Mouse (Mus musculus) heart, adult 11 months (tissue): ENCODE data around the gene Tmem258.
A peak's percentile ranks its signal among the peaks of the same experiment; 100 is the strongest.
"Not testable (repeated sequence)": the region's sequence is repeated elsewhere in the genome, so short reads cannot be mapped to it uniquely, and the experiment has no call there.

Experiments used
- DNase-seq: peaks from one replicate; pipeline ENCODE4 v3.0.0; 2022

Tmem258 gene

GRCm38 (mm10) chr19:10203848-10204615, at the start of gene Tmem258, which contains the start of gene Fen1:
TSS of gene Tmem258 (plus strand) at chr19:10204014.
TSS of gene Fen1 (minus strand) at chr19:10204169.
- peak; percentile 99 for DNase-seq

GRCm38 (mm10) chr19:10157725-10158124, 46.1 kb upstream of the Tmem258 start:
- DNase-seq, result peak; percentile 30

DNA sequence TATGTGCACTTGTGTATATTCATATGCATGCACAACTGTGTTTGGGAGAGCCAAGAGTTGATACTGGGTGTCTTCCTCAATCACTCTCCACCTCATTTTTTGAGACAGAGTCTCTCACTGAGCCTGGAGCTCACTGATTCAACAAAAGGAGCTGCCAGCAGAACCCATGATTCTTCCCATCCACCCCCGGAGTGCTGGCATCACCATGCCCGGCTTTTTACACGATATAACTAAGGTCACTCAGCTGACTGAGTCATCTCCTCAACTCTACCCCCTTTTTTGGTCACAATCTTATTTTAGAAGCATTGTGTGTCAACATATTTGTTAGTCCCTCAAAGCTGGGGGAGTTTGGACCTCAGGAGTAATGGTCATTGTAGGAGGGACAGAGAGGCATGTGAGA, 39.9 kb upstream of the Tmem258 start:
- no peak for DNase-seq

DNA sequence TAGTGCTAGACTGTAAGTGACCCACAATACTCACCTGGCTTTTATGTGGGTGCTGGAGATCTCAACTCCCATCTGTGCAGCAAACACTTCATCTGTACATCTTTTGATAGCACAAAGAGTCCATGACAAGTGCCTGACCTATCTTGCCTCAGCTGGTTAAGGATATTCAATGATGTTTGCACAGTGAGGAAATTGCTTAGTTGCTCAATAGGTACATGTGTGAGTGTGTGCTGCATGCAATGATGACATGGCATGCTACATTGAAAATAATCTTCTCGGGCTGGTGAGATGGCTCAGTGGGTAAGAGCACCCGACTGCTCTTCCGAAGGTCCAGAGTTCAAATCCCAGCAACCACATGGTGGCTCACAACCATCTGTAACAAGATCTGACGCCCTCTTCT, 37.9 kb upstream of the Tmem258 start:
- DNase-seq, result not testable (repeated sequence)

GRCm38 (mm10) chr19:10167112-10167511, 36.7 kb upstream of the Tmem258 start:
- peak; percentile 68 for DNase-seq

GRCm38 (mm10) chr19:10167951-10168350, 35.9 kb upstream of the Tmem258 start:
- peak; percentile 23 for DNase-seq

GRCm38 (mm10) chr19:10168441-10168840, 35.4 kb upstream of the Tmem258 start:
- peak; percentile 4 for DNase-seq

GRCm38 (mm10) chr19:10169179-10169578, 34.6 kb upstream of the Tmem258 start:
- DNase-seq, result no peak

DNA sequence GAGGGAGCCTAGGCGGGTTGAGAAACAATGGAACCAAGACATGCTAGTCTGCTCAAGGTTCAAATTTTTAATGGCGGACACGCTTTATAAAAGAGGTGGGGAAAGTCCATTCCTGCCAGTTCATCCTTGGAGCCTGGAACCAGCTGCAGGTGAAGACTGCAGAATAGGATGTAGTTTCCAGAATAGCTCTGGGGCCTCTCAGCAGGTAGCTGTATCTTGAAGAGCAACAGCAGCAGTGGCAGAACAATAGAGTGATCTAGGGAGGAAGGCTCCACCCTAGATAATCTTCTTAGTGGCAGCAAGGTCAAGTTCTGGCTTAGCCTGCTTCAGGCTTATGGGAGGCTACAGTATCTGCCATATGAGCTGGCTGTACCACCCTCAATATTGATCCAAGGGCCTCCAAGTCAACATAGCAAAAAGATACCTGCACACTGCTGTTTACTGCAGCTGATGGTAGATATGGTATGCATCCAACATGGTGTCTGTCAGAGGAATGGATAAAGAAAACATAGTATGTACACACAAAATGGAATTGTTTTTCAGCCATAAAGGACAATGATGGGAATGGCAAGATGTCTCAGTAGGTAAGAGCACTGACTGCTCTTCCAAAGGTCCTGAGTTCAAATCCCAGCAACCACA, 34.0 kb upstream of the Tmem258 start:
- peak; percentile 24 for DNase-seq

GRCm38 (mm10) chr19:10170466-10170865, 33.3 kb upstream of the Tmem258 start:
- peak; percentile 23 for DNase-seq

GRCm38 (mm10) chr19:10171359-10171758, 32.5 kb upstream of the Tmem258 start:
- DNase-seq, result peak; percentile 35

DNA sequence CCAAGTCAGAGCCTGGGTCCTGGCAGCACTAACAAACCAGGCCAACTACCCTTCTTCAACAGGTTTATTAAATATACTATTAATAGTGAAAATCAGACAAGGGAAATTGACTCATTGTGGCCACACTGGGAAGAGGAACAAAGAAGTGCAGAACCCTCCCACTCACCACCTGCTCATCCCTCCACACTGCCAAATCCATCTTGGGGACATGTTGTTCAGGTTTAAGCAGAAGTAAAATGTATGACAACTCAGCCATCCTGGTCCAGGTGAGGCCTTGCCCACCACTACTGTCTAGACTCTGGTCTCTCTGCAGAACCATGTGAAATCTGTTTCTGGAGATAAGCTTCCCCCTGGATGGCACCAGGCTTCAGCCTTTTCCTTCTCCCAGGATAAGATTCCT, 32.0 kb upstream of the Tmem258 start:
- peak; percentile 83 for DNase-seq

DNA sequence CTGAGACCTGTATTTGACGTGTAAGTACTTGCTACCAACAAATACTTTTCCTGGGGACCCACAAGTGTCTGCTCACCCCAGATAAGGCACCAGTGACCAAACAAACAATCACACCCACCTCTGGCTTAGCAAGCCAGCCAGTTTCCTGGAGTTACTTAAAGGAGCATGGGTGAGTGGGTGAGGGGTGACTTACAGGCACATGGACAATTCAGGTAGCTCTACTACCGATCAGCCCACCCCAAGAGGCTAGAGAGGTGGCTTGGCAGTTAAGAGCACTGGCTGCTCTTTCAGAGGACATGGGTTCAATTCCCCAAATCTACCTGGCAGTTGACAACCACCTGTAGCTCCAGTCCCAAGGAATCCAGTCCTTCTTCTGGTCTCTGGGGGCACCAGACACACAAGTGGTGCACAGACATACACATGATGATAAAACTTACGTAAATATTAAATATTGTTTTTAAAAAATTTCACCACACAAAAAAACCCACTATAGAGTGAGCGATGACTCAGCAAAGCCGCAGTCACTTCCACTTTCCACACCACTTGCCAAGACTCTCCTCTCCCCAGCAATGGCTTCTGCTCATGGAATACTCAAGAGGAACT, 30.6 kb upstream of the Tmem258 start:
- DNase-seq, result peak; percentile 89

DNA sequence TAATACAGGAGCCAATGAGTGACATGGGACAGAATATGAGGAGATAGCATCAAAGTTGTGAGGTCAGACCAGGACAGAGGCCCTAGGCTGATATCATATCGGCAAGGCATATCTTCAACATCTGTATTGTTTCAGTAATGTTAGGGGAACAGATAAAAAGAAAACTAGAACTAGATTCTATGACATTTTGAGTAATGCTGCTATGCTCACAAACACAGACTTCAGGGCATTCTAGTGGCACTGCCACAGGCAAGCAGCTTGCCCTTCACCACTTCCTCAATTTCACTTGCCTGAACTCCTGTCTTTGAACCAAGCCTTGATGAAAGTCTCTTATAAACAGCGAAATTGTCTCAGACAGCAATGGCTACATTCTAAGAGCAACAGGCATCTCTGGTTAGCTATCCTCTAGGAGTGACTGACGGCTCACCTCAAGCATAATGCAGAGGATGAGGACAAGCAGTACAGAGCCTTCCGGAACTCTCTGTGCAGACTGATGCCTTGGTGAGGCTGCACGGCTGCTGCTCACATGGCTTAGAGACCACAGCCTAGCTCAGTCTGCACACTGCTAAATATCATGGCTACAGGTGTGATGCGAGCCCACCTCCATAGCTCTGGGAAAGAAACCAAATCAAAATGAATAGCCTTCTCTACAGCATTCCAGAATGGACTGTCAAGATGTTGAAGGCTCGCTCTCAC, 29.8 kb upstream of the Tmem258 start:
- DNase-seq, result peak; percentile 82

DNA sequence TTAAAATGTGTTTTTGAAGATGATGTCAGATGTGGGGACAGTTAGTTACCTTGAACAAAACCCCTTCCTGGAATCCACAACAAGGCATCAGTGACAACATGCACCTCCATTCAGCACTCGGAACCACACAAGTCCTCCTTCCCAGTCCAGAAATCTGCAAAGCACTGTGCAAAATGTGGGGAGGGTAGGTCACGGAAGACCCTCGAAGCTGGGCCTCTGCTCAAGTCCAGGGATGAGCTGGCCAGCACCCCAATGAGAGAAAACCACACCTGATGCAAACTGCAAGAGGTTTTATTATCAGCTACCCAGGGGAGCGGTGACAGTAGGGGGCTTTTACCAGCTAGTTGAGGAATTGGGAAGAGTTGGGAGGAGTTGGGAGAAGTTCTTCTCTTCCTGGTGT, 28.9 kb upstream of the Tmem258 start:
- peak; percentile 84 for DNase-seq

GRCm38 (mm10) chr19:10176477-10176876, 27.3 kb upstream of the Tmem258 start:
- DNase-seq, result peak; percentile 59

DNA sequence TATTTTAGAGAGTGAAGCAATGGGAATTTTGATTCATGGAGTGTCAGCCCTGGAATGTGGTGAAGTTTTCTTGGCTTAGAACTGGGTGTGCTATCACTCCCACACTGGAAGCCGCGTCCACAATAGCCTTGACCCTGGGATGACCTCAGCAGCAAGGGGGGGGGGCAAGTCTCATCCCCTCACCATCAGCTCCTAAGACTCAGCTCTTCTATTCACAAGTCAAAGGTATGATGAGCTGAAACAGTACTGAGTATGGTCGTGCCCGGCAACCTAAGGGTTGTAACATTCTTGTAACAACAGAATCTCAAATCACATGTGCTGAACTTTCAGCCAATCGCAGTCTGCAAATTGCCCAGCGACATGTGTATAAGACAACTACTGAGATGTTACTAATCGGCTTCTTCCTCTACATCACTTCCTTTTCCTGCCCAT, 26.9 kb upstream of the Tmem258 start:
- DNase-seq, result no peak

- no peak for DNase-seq
Observed at GRCm38 (mm10) chr19:10181225-10181624, 22.6 kb upstream of the Tmem258 start.

DNA sequence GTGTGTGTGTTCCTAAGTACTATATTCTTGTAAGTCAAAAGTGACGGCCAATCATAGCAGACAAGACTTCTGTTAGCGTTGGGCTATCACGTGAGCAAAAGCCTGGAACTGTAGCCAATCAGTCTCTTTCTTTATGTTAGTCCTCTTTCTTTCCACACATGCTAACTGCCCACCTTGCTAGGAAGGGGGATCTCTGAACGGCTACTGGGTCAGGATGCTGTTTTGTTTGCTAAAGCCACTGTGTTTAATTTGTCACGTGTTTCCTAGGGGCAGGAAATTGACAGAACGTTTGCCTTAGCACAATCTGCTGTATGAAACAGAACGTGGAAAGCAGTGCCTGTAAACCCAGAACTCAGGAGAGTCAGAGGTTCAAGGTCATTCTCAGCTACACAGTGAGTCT, 21.7 kb upstream of the Tmem258 start:
- DNase-seq, result no peak

DNA sequence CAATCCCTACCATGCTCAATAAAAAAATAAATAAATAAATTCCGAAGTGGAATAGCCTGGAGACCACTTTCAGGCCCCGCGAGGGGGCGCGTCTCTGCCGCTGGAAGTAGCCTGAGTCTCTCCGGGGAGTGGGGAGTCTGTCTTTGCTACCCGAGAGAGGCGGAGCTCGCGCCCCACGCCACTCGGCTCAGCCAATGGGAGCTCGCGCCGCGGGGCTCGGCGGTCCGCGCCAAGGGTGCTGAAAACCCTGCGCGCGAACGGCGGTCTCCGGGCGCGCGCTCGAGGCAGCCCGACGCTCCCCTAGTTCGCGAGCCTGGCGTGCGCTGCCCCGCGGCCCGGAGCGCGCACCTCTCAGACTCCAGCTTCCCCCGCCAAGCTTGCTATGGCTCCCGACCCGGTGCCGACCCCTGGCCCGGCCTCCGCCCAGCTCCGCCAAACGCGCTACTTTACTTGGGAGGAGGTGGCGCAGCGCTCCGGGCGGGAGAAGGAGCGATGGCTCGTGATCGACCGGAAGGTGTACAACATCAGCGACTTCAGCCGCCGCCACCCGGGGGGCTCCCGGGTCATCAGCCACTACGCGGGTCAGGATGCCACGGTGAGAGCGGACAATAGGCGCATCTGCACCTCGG, 21.0 kb upstream of the Tmem258 start, which contains the start of gene Fads1:
Fads1 (plus strand) TSS at position 219 of the 629 bp plus-strand sequence.
- peak; percentile 100 for DNase-seq

DNA sequence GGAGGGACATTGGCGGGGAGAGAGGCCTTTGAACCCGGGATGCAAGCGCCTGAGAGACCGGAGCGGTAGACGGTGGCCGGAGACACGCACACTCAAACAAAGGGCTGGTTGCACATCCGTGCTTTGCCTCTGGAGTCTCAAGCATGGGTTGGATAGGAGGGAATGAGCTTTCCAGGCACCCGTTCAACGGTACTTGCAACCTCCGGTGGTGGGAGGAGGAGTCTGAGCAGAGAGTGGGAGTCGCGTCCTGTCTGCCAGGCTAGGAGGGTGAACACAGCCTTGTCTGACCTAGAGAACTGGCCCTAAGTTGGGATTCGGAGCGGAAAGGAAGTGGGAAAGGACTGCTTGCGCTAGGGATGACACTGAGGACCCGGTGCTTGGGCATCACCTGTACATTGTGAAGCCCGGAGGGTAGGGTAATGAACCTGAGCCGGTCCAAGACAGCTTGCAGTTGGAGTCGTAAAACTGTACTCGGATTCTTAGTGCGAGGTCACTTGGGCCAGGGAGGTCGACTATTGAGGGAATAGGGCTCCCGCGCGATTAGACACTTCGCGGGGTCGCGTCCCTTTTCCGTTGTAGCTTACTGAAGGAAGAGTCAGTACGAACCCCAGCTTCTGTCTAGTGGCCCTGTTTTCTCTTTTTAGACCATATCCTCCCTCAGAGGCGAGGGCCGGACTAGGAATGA, 20.4 kb upstream of the Tmem258 start:
- peak; percentile 98 for DNase-seq

DNA sequence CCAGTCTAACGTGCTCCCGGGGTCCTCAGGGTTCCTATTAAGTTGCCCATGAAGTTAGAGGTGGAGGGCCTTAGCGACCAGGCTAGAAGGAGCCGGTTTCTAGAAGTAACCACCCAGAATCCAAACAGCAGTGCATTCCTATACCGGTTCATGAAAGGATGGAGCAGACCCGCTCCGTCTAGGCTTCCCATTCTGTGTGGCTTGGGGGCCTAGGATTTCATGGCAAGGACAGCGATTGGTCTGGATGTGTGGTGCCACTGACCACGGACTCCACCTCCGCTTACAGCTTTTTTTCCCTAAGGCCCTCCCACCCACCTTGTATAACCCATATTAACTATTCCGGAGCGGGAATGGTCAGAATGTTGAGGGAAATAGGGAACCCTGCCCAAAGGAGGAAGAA, 19.7 kb upstream of the Tmem258 start:
- DNase-seq, result no peak
